Mouse (Mus musculus) cortical plate, adult 2 months (tissue): ENCODE results near the gene Slc26a3.
A peak's percentile ranks its signal among the peaks of the same experiment; 100 is the strongest.

Experiments
- CTCF ChIP-seq: fragments of 200-500 bp; IDR thresholded peaks from 2 replicates; pipeline ENCODE4 v1.5.1; 2011; ENCODE audit warnings: mild to moderate bottlenecking, control low read depth, low read length; ENCODE audit not compliant: insufficient read depth; ENCODE audit errors: extremely low read depth
- POLR2A ChIP-seq: fragments of 200-500 bp; IDR thresholded peaks from 2 replicates; pipeline ENCODE4 v1.6.1; 2011; ENCODE audit warnings: mild to moderate bottlenecking, low read length, control low read depth; ENCODE audit not compliant: insufficient read depth; ENCODE audit errors: extremely low read depth

- TF ChIP-seq POLR2A (no peak), CTCF (peak; percentile 79)
Measured at GRCm38 (mm10) chr12:31374603-31375282, 15.9 kb upstream of the Slc26a3 start.
